Mouse (Mus musculus) thymus, postnatal 0 days (tissue): ENCODE measurements around the gene Acta2. TPM values are rescaled to one million over a fixed set of nuclear protein-coding genes. Genes with fewer than 3 reads are reported as not detected.

ENCODE experiments used
- DNase-seq: peaks from one replicate; pipeline ENCODE4 v3.0.0-alpha.2; 2015; ENCODE audit warnings: low spot score
- polyA plus RNA-seq: library from polyadenylated mRNA; unstranded; fragments of >200 nt; fragmentation: Nextera tagmentation; extraction: Ambion mirVana; gene quantifications from 2 replicates; pipeline ENCODE4 v1.2.1, GENCODE M21; 2015

Gene Acta2
- polyA plus RNA-seq, 1 experiment from 2014 or later = 19.2 TPM

GRCm38 (mm10) chr19:34270106-34270726 lies 14.8 kb upstream of the Acta2 start:
- DNase-seq = no peak

DNA sequence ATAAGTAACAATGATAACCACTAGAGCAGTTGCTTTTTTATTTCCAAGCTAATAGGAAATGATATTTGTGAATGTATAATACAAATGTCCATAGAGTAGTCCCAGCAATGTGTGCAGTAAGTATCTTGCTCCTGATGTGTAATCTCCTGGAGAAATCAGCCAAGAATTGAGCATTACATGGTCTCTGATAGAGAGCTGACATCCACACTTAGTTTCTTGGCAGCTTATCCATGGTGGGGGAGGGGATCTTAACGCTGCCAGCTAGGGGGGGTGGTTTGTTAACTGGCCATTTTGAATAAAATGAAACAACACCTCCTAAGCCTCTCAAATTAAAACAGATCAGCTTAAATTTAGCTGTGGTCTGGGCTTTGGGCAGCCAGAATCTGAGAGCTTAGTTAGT lies 13.6 kb upstream of the Acta2 start:
- DNase-seq = no peak

DNA sequence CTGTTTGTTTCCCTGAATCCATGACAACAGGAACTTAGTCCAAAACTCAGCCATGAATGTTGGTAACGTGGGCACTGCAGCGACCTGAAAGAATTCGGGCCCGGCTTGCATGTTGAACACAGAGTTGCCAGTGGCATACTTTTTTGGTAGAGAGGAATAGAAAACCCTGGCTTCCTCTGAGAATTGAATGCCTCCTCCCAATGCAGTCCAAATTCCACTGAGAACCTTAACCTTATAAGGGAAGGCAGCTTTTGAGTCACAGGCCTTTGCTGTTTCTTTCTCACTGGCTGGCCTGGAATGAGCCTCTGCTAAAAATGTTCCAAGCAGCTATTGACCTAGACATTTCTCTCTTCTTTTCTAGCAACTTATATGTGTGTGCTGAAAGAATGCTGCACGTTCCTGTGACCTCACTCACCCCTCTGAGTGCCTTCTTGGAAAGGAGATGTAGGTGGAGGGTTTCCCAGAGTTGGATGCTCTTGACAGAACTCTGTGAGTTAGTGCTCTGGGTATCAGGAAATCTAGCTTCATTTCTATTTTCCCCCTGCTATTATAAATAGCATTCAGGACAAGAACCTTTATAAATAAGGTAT lies 10.3 kb upstream of the Acta2 start:
- DNase-seq = no peak

DNA sequence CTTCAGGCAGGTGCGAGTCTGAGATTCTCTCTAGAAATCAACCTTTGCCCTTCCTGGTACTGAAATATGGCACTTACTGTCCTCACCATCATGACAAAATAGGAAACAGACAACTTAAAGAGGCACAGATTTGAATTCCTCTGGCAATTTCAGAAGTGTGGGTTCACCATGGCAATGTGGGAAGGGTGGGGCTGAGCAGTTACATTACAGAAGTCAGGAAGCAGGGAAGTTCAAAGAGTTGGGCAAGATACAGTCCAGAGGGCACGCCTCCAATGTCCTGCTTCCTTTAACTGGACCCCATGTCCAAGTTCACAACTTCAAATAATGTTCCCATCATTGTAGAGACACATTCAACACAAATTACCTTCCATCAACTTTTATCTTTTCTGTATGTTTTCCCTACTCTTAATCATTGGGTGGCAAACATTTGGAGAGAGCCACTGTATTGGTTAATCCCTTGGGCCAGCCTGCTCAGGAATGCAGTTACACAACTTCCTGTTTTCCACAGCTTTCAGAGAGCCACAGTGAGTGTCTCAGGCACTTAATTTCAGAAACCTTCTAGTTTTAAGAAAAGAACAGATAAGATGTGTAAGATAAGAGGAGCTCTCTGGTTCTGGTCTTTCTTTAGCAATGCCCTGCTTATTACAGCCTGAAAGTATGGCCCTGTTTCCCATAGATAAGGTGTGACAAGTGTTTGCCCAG lies 7.0 kb upstream of the Acta2 start:
- no peak for DNase-seq

- no peak for DNase-seq
These were observed 1.5 kb upstream of the Acta2 start for GRCm38 (mm10) chr19:34256936-34257335.

GRCm38 (mm10) chr19:34256149-34256548 lies 759 bp upstream of the Acta2 start:
- no peak for DNase-seq

- peak; percentile 33 for DNase-seq
These were observed 1.1 kb downstream of the Acta2 start for GRCm38 (mm10) chr19:34254101-34254879.

DNA sequence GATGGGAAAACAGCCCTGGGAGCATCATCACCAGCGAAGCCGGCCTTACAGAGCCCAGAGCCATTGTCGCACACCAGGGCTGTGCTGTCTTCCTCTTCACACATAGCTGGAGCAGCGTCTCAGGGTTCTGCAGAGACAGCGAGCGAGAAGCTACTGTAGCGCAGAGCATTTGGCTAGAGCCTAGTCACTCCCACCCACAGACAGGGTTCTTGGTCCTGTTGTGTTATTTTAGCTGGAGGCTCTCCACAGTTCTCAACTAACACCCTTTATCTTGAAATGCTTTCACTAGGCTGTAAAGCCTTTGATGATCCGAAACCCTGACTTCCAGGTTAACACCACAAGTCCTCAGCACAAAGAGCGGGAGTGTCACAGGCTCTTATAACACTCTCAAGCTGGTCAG lies 2.9 kb downstream of the Acta2 start:
- no peak for DNase-seq

- DNase-seq = no peak
These were observed 3.5 kb downstream of the Acta2 start for GRCm38 (mm10) chr19:34251900-34252299.

- no peak for DNase-seq
These were observed 4.8 kb downstream of the Acta2 start for GRCm38 (mm10) chr19:34250621-34251020.

- peak; percentile 72 for DNase-seq
These were observed 6.8 kb downstream of the Acta2 start for GRCm38 (mm10) chr19:34248558-34248957.

DNA sequence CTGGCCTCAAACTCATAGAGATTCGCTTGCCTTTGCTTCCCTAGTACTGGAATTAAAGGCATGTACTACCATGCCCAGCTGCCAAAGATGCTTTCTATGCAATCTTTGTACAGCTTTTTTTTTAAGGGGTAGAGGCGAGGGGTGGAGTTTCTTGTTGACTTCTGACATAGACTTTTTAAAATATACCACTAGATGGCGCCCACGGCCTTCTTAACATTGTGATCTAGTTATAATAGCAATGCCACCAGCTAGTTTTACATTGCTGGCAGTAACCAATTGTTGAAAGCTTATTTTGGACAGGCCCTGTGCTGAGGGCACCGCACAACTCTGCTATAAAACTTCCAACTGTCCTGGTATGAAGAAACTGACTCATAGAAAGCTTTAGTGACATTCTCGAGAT lies 11.3 kb downstream of the Acta2 start:
- DNase-seq = peak; percentile 91

DNA sequence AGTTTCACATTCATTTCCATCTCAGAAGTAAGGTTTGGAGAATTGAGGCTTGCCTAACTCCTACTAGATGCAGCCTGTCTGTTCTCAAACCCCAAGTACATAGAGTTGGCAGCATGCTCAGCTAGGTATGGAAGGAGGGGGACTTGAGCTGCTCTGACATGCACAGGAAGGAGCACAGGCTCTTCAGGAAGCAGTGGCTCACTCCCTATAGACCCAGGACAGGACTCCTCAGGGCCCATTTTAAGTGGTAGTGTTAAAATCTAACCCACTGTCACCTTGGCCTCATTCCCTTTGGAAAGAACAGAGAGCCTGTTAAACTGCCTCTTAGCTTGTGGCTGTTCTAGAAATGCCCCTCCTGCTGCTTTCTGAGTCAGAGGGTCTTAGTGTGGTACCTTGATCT lies 12.5 kb downstream of the Acta2 start:
- DNase-seq = no peak

DNA sequence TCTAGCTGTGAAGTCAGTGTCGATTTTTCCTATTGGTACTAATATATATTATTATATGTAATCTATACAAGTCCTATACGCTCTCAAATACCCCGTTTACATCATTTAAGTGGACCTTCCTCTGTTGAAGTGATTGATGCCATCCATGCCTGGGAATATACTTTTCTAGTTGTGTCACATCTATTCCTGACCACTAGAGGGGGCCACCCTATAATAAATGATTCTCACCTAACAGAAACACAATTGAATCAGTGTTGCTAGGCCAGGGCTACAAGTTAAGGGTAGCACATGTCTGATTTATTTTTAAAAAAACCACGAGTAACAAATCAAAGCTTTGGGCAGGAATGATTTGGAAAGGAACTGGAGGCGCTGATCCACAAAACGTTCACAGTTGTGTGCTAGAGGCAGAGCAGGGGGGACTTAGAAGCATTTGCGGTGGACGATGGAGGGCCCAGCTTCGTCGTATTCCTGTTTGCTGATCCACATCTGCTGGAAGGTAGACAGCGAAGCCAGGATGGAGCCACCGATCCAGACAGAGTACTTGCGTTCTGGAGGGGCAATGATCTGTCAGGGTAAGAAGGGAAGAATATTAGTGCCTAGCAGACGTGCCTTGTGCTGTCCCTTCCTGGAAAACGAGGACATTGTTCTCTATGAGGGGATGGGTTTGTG lies 14.0 kb downstream of the Acta2 start:
- peak; percentile 59 for DNase-seq

DNA sequence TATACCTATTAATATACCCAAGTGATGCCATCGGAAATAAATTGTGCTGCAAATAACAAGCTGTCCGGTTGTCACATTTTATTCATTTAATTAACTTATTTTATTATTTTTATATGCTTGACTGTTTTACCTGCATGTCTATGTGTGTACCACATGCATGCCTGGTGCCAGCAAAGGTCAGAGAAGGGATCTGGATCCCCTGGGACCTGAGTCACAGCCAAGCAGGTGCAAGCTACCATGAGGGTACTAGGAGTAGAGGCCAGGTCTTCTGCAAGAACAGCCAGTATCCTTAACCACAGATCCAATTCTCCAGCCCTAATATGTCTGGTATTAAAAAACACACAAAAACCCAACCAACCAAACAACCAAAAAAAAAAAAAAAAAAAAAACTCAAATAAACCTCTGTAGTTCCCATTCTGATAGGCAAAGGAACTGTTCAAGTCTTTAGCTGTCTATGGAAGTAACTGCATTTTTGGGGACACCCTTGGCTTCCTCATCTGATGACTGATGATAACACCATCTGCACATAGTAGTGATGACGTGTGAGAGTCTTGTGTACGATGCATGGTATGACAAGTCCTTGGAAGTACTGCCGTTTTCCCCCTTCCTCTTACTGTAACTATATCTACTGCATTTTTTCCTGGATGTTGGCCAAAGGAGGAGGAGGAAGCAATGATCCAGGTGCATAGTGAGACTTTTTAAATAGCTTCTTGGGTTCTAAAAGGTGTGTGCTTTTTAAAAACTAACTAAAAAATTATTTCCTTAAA lies 14.9 kb downstream of the Acta2 start:
- DNase-seq = no peak

DNA sequence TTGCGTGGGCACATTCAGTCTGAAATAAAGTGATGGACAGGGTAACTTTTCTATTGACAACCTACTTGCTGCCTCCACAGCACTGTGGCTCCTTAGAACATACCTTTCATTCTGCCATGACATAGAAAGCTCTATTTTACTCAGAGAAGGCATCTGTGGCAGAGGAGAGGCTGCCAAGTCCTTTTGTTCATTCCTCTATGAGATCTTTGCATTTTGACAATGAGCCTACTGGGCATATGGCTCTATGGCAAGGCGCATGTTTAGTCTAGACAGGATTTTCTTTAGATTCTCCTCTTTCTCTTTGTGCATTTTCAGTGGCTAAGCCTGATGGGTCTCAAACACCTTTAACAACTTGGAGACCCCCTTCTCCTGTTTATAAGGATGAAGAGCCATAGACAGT lies 17.6 kb downstream of the Acta2 start:
- no peak for DNase-seq

DNA sequence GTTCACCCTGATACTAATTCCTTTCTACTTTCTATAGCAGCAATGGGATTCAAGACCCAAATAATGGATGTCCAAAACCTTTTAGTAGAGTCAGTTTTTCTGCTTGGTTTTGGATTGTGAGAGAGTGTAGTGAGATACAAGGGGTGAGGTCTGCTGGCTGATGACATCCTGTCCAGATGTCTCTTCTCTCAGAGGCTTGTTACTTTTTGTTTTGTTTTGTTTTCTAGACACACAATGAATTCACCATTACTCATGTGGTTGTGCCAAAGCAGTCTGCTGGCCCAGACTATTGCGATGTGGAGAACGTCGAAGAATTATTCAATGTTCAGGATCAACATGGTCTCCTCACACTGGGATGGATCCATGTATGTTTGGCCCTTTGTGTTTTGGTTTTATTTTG lies 19.3 kb downstream of the Acta2 start:
- DNase-seq = no peak

- no peak for DNase-seq
These were observed 21.4 kb downstream of the Acta2 start for GRCm38 (mm10) chr19:34233944-34234343.

DNA sequence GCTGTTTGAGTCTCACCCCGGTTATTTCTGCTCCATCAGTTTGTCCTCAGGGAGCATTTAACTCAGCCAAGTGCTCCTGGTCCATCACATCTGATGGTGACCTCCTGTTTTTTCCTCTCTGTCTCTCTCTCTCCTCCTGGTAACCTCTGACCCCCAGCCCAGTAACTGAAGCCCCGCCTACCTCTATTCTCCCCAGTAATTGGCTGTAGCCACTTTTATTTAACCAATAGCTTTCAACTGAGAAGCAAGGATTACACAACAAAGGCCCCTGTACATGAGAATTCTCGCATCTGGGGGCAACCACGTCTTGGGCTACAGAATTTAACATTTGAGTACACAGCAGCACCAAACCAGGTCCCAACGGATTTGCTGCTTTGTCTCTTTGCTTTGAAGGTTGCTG lies 23.1 kb downstream of the Acta2 start:
- no peak for DNase-seq

GRCm38 (mm10) chr19:34231596-34231995 lies 23.8 kb downstream of the Acta2 start:
- DNase-seq = no peak

DNA sequence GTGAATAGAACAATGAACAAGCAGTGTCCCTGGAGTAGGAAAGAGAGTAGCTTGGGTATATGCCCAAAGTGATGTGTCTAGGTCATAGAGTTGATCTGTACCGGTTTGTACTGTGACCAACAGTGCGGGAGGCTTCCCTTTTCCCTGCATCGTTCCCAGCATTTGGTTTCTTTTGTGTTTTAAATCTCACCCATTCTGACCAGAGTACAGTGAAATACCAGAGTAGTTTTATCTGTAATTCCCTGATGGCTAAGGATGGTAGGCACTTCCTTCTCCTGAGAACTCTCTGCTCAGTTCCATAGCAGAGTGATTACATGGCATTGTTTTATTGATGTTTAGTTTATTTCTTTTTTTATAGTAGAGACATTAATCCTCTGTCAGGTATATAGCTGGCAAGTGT lies 32.6 kb downstream of the Acta2 start:
- no peak for DNase-seq
